Mouse (Mus musculus) thymus, adult 2 months (tissue): ENCODE results near the gene Gm21750. TPM values are rescaled to one million over a fixed set of nuclear protein-coding genes. Genes with fewer than 3 reads are reported as not detected.
"Not testable (repeated sequence)": the region's sequence is repeated elsewhere in the genome, so short reads cannot be mapped to it uniquely, and the experiment has no call there.

ENCODE experiments used
- DNase-seq: peaks from one replicate; pipeline ENCODE4 v3.0.0; 2021
- H3K27ac ChIP-seq: fragments of 200-500 bp; 2 replicates; pipeline ENCODE4 v1.5.1; 2012; ENCODE audit warnings: low read length, control low read depth; ENCODE audit not compliant: control insufficient read depth, insufficient read depth
- H3K27me3 ChIP-seq: fragments of 200-500 bp; 2 replicates; pipeline ENCODE4 v1.6.1; 2012; ENCODE audit warnings: mild to moderate bottlenecking, low read length, moderate library complexity, mixed read lengths; ENCODE audit not compliant: control insufficient read depth, insufficient read depth
- H3K36me3 ChIP-seq: fragments of 200-500 bp; 2 replicates; pipeline ENCODE4 v1.6.1; 2012; ENCODE audit warnings: mild to moderate bottlenecking, low read length, moderate library complexity; ENCODE audit not compliant: control insufficient read depth, insufficient read depth
- H3K4me1 ChIP-seq: fragments of 200-500 bp; replicated peaks from 2 replicates; pipeline ENCODE4 v1.6.1; 2012; ENCODE audit warnings: low read length; ENCODE audit not compliant: control insufficient read depth, insufficient read depth
- H3K4me3 ChIP-seq: fragments of 200-500 bp; 2 replicates; pipeline ENCODE4 v1.5.1; 2012; ENCODE audit warnings: mild to moderate bottlenecking, low read length, control low read depth, moderate library complexity; ENCODE audit not compliant: control insufficient read depth, insufficient read depth
- CTCF ChIP-seq: fragments of 200-500 bp; IDR thresholded peaks from 2 replicates; pipeline ENCODE4 v1.5.1; 2012; ENCODE audit warnings: mild to moderate bottlenecking, control low read depth, low read length, moderate library complexity, borderline replicate concordance; ENCODE audit not compliant: control insufficient read depth, poor library complexity, insufficient read depth; ENCODE audit errors: extremely low read depth
- POLR2A ChIP-seq: fragments of 200-500 bp; IDR thresholded peaks from 2 replicates; pipeline ENCODE4 v1.6.1; 2012; ENCODE audit warnings: mild to moderate bottlenecking, low read length, control low read depth, moderate library complexity; ENCODE audit not compliant: control insufficient read depth, poor library complexity, insufficient read depth; ENCODE audit errors: extremely low read depth
- WGBS: fragments of 180-500 bp; shearing (Covaris S2); methylation state at CpG from one replicate; pipeline ENCODE4 v1.1.7; 2018; 5-methylcytosine and 5-hydroxymethylcytosine counted together
- polyA plus RNA-seq: library from polyadenylated mRNA; depleted of rRNA; stranded (reverse); fragments of >200 nt; gene quantifications from 2 replicates; pipeline ENCODE4 v1.2.3, GENCODE M21; 2012; rRNA removed

The Gm21750 gene
- not detected in 2 replicates for polyA plus RNA-seq

DNA sequence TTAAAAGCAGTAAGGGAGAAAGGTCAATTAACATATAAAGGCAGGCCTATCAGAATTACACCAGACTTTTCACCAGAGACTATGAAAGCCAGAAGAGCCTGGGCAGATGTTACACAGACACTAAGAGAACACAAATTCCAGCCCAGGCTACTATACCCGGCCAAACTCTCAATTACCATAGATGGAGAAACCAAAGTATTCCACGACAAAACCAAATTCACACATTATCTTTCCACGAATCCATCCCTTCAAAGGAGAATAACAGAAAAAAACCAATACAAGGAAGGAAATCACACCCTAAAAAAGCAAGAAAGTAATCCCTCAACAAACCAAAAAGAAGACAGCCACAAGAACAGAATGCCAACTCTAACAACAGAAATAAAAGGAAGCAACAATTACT, at the start of gene Gm21750:
Gene Gm21750, plus strand, starts transcription at position 301 of the 400 bp plus-strand sequence.
- H3K27me3 ChIP-seq, H3K36me3 ChIP-seq, DNase-seq, H3K27ac ChIP-seq, H3K4me3 ChIP-seq, H3K4me1 ChIP-seq: not testable (repeated sequence)
- WGBS: 85% methylated on average over 3 of the region's 3 CpGs

DNA sequence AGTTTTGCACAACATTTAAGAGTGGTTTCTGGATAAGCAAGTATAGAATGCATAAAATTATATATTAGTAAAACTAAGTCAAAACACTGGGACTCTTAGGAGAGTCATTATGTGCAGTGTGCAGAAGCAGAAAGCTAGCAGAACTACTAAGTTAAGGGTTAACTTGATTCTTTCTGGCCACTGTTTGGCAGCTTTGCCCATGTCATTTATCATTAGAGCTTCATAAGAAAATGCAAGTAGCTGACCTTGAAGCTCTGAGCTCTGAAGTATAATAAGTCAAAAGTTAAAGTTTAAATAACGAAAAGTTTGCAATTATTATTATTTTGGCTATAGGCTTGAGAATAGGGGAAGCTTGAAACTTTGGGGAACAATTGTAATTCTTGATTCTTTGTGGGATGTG, 46.1 kb upstream of the Gm21750 start:
- H3K36me3 ChIP-seq, H3K4me1 ChIP-seq, H3K27ac ChIP-seq, H3K27me3 ChIP-seq, DNase-seq, H3K4me3 ChIP-seq: not testable (repeated sequence)
- 93% methylated on average over 1 of the region's 1 CpGs for WGBS

DNA sequence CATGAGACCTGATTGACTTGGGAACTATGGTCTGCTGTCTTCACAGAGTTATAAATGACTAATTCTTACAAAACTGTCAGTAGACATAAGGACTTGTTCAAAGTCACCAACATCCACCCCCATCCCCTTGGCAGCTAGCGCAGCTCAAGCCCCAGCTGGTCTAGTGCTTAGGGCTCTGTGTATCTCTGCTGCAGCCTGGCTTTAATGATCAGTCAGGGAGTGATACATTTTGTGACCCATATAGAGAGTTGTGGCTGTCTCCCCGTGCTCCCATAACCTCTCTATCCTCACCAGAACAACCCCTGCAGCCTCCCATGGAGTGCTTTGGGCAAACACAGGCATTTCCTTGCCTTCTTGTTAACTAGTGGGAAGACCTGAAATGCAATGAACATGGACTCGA, 40.1 kb upstream of the Gm21750 start:
- no peak for TF ChIP-seq CTCF
- Histone ChIP-seq H3K4me3 (no peak overlapping the region), H3K27me3 (no peaks in the 10 kb centered on the region)

DNA sequence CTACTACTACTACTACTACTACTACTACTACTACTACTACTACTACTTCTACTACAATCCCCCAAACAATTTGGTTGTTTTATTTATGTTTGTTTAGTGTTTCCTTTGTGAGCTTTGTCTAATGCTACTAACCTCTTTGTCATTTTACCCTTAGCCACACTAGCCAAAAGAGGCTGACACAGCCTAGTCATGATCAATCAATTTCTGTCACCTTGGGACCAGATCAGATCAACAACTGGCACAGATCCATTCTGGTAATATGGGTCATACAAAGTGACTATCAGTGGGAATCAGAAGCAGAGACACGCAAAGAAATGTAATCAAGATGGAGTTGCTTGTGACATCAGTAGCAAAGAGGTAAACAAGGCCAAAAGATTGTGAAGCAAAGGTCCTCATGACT, 38.0 kb upstream of the Gm21750 start:
- no peak overlapping the region for H3K4me3 ChIP-seq
- 95% methylated on average over 1 of the region's 1 CpGs for WGBS
- H3K27me3 ChIP-seq: no peaks in the 10 kb centered on the region
- H3K36me3 ChIP-seq: no peaks in the 10 kb centered on the region
- no peak for DNase-seq
- H3K4me1 ChIP-seq: no peaks in the 10 kb centered on the region
- TF ChIP-seq POLR2A: no peak
- TF ChIP-seq CTCF: no peak
- no peak overlapping the region for H3K27ac ChIP-seq

More for the DNA sequence above, 40.1 kb upstream of the Gm21750 start:
- Histone ChIP-seq H3K27ac (no peak overlapping the region), H3K36me3 (no peaks in the 10 kb centered on the region), H3K4me1 (no peaks in the 10 kb centered on the region)
- DNase-seq: no peak
- WGBS: 95% methylated on average over 3 of the region's 3 CpGs

DNA sequence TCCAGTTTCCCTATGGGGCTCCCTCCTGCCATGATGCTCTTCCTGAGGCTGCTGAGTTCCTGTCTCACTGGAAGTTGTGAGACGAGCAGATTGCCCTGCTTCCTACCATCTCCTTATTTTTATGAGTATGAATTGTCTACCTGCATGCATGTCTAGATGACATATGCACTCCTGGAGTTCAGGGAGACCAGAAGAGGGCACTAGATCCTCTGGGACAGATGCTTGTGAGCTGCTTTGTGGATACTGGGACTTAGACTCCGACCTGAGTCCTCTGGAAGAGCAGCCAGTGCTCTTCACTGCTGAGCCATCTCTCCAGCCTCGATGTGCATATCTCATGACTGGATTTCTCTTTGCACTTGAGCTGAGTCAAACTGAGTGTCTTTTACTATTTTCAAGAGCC, 35.6 kb upstream of the Gm21750 start:
- TF ChIP-seq CTCF (no peak), POLR2A (no peak)
- H3K27ac ChIP-seq: no peak overlapping the region
- DNase-seq: no peak
- 79% methylated on average over 3 of the region's 3 CpGs for WGBS
- H3K27me3 ChIP-seq: no peaks in the 10 kb centered on the region
- no peaks in the 10 kb centered on the region for H3K4me1 ChIP-seq
- H3K4me3 ChIP-seq: no peak overlapping the region
- no peaks in the 10 kb centered on the region for H3K36me3 ChIP-seq

DNA sequence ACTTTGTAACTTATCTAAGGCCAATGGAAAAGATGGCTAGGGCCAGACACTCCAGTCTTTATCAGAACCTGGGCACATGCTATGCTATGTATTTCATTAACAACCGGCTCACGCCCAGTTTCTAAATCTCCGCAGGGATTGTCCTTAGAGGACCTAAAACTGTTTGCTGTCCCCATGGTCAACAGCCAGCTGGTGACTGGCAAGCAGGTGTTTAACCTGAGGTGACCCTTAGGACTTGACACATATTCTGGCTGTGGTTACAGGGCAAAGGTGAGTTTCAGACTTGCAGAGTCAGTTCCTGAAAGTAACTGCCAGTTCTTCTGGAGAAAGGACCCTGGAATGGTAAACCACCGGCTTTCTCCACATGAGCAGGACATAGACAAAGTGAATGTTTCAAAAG, 29.5 kb upstream of the Gm21750 start:
- Histone ChIP-seq H3K36me3 (no peaks in the 10 kb centered on the region), H3K4me1 (no peaks in the 10 kb centered on the region), H3K27me3 (no peaks in the 10 kb centered on the region), H3K27ac (no peak overlapping the region), H3K4me3 (no peak overlapping the region)
- no peak for TF ChIP-seq POLR2A
- no peak for TF ChIP-seq CTCF
- no peak for DNase-seq
- 74% methylated on average over 4 of the region's 4 CpGs for WGBS

DNA sequence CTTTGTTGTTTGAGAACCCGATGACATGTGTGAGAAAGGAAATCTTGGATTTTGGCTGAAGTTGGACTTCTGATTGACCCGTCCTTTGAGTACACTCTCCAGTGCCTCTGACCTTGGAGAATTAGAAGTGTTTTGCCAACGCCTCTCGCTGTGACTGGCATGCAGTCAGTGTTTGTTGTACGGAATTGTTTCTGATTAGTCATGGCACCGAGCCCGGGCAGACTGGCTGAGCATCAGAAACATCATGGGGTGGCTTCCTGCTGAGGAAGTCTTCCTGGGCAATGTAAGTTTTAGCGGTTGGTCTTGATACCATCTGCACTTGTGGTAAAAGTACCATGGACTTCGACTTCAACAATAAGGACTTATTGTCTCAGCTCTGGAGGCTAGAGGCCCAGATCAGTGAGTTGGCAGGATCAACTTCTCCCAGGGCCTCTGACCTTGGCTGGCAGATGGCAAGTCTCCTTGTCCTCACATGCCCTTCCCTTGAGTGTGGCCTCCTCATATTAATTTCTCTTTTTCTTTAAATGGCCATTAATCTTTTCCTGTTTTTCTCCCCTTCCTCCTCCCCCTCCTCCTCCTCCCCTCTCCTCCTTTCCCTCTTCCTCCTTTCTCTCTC, 28.3 kb upstream of the Gm21750 start:
- DNase-seq: no peak
- no peak overlapping the region for H3K4me3 ChIP-seq
- H3K4me1 ChIP-seq: no peaks in the 10 kb centered on the region
- no peak for TF ChIP-seq CTCF
- TF ChIP-seq POLR2A: no peak
- 19% methylated on average over 9 of the region's 9 CpGs for WGBS
- H3K36me3 ChIP-seq: no peaks in the 10 kb centered on the region
- H3K27me3 ChIP-seq: no peaks in the 10 kb centered on the region
- no peak overlapping the region for H3K27ac ChIP-seq
